Mouse (Mus musculus) brain, embryonic 14.5 days (tissue): ENCODE data around the gene Mepce.

Source experiments
- CTCF ChIP-seq: fragments of 200-500 bp; IDR thresholded peaks from 2 replicates; pipeline ENCODE4 v1.5.1; 2012; ENCODE audit warnings: inconsistent platforms, mild to moderate bottlenecking, moderate library complexity, borderline replicate concordance; ENCODE audit not compliant: insufficient read depth, insufficient read length; ENCODE audit errors: extremely low read depth
- POLR2A ChIP-seq: fragments of 200-500 bp; IDR thresholded peaks from 2 replicates; pipeline ENCODE4 v1.6.1; 2012; ENCODE audit warnings: mild to moderate bottlenecking, inconsistent platforms, borderline replicate concordance; ENCODE audit not compliant: poor library complexity, insufficient read depth, insufficient read length, severe bottlenecking; ENCODE audit errors: extremely low read depth

DNA sequence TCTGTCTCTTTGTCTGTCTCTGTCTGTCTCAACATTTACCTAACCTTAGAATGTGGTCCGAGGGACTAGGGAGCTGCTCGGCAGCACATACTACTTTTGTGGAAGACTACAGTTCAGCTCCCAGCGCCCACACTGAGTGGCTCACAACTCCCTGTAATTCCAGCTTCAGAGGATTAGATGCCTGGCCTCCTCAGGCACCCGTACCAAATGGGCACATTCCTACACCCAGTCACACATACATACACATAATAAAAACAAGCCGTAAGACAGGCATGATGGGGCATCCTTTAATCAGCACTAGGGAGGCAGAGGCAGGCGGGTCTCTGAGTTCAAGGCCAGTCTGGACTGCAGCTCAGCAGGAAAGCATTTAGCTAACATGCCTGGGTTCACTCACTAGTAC is 44.6 kb downstream of the Mepce start:
- TF ChIP-seq CTCF (no peak), POLR2A (no peak)
